26 mouse cellular contexts compared by ENCODE assay signal in the genomic region with DNA sequence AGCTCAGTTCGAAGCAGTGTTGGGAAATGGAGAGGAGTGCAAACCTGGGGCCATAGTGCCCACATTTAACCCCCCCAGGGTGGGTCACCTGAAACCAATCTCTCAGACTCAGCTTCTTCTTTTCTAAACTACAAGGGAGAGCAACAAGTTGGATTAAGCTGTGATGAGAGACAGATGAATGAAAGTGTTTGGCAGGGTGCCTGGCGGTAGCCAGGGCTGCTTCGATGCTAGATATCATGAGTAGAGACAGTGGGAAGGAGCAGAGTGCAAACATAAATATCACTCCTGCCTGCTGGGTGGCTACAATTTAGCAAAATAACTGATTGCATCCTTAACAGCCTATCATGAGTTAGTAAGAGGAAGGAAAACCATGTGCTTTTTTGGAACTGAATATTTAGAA.
DNase-seq lines count a peak whose midpoint lies in the region; ATAC-seq and TF ChIP-seq lines count a peak whose summit lies in the region.
"Had no signal": no experiment of that assay in that cellular context is flagged by ENCODE, and none has a peak within 500 bp of the region (broad histone marks: within the 10 kb centered on the region; RNA-seq: fewer than 3 reads in every experiment).

No protein-coding gene starts in this region.

- no peaks in the 10 kb centered on the region for H3K4me1 ChIP-seq in hindbrain, postnatal 0 days (ENCODE audit: insufficient read depth, low read length)
- H3K4me1 ChIP-seq in hindbrain, embryonic 13.5 days (replicated peaks): no peaks in the 10 kb centered on the region
- H3K4me1 ChIP-seq in lung, embryonic 14.5 days (ENCODE audit: insufficient read depth): no peaks in the 10 kb centered on the region
- H3K4me1 ChIP-seq in stomach, postnatal 0 days (replicated peaks; ENCODE audit: control insufficient read depth, insufficient read depth): no peaks in the 10 kb centered on the region
- H3K4me1 ChIP-seq: embryonic facial prominence, embryonic 15.5 days; heart, embryonic 10.5 days; heart, embryonic 13.5 days; hindbrain, embryonic 15.5 days; intestine, embryonic 15.5 days had no signal

- 61% methylated on average over 3 of the region's 3 CpGs for WGBS in hindbrain, postnatal 0 days
- 68% methylated on average over 3 of the region's 3 CpGs for WGBS in hindbrain, embryonic 13.5 days
- 61% methylated on average over 3 of the region's 3 CpGs for WGBS in lung, embryonic 14.5 days
- 40% methylated on average over 3 of the region's 3 CpGs for WGBS in stomach, postnatal 0 days

- H3K4me3 ChIP-seq in hindbrain, postnatal 0 days (ENCODE audit: low read length): no peak overlapping the region
- no peak overlapping the region for H3K4me3 ChIP-seq in hindbrain, embryonic 13.5 days
- no peak overlapping the region for H3K4me3 ChIP-seq in lung, embryonic 14.5 days (ENCODE audit: low read depth, low read length)
- no peak overlapping the region for H3K4me3 ChIP-seq in stomach, postnatal 0 days (ENCODE audit: low read depth, low read length)
- H3K4me3 ChIP-seq: embryonic facial prominence, embryonic 15.5 days; heart, adult 2 months; heart, embryonic 10.5 days; heart, embryonic 13.5 days; hindbrain, embryonic 15.5 days; intestine, embryonic 15.5 days had no signal

- no peak overlapping the region for H3K4me2 ChIP-seq in hindbrain, postnatal 0 days (ENCODE audit: low read depth, low read length)
- no peak overlapping the region for H3K4me2 ChIP-seq in hindbrain, embryonic 13.5 days
- no peak overlapping the region for H3K4me2 ChIP-seq in lung, embryonic 14.5 days
- no peak overlapping the region for H3K4me2 ChIP-seq in stomach, postnatal 0 days (replicated peaks; ENCODE audit: low read depth)
- H3K4me2 ChIP-seq: embryonic facial prominence, embryonic 15.5 days; heart, embryonic 13.5 days; hindbrain, embryonic 15.5 days; intestine, embryonic 15.5 days had no signal

- no peak for ATAC-seq in hindbrain, postnatal 0 days
- ATAC-seq in hindbrain, embryonic 13.5 days (ENCODE audit: low FRiP score): no peak
- no peak for ATAC-seq in lung, embryonic 14.5 days (ENCODE audit: insufficient read depth)
- no peak for ATAC-seq in stomach, postnatal 0 days (ENCODE audit: low FRiP score, low TSS enrichment)
- ATAC-seq: CD4-positive, CD25-positive, alpha-beta regulatory T cell, adult 4 months; forebrain, embryonic 16.5 days; intestine, embryonic 15.5 days had no signal

- H3K27ac ChIP-seq in hindbrain, postnatal 0 days: no peak overlapping the region
- H3K27ac ChIP-seq in hindbrain, embryonic 13.5 days: no peak overlapping the region
- H3K27ac ChIP-seq in lung, embryonic 14.5 days (ENCODE audit: low read depth): no peak overlapping the region
- no peak overlapping the region for H3K27ac ChIP-seq in stomach, postnatal 0 days (replicated peaks)
- H3K27ac ChIP-seq: embryonic facial prominence, embryonic 15.5 days; heart, adult 2 months; heart, embryonic 10.5 days; heart, embryonic 13.5 days; hindbrain, embryonic 15.5 days; intestine, embryonic 15.5 days had no signal

- H3K9me3 ChIP-seq in hindbrain, postnatal 0 days (ENCODE audit: low read length): peaks cover 2% of the 10 kb centered on the region; the same call in 1 of the 2 replicates
- H3K9me3 ChIP-seq in hindbrain, embryonic 13.5 days: no peaks in the 10 kb centered on the region
- no peaks in the 10 kb centered on the region for H3K9me3 ChIP-seq in lung, embryonic 14.5 days (ENCODE audit: low read depth, low read length)
- no peaks in the 10 kb centered on the region for H3K9me3 ChIP-seq in stomach, postnatal 0 days (ENCODE audit: control insufficient read depth, low read length)
- H3K9me3 ChIP-seq: embryonic facial prominence, embryonic 15.5 days; heart, embryonic 10.5 days; hindbrain, embryonic 15.5 days; intestine, embryonic 15.5 days had no signal

- no peak for TF ChIP-seq EP300 in stomach, postnatal 0 days (optimal IDR thresholded peaks at IDR 0.05)

- no peaks in the 10 kb centered on the region for H3K27me3 ChIP-seq in hindbrain, postnatal 0 days (ENCODE audit: insufficient read depth, low read length)
- no peaks in the 10 kb centered on the region for H3K27me3 ChIP-seq in hindbrain, embryonic 13.5 days
- H3K27me3 ChIP-seq in lung, embryonic 14.5 days (ENCODE audit: insufficient read depth, low read length): no peaks in the 10 kb centered on the region
- no peaks in the 10 kb centered on the region for H3K27me3 ChIP-seq in stomach, postnatal 0 days (ENCODE audit: control insufficient read depth, insufficient read depth, low read length)
- H3K27me3 ChIP-seq: embryonic facial prominence, embryonic 15.5 days; heart, embryonic 13.5 days; hindbrain, embryonic 15.5 days; intestine, embryonic 15.5 days had no signal

- H3K36me3 ChIP-seq in hindbrain, postnatal 0 days (ENCODE audit: insufficient read depth, low read length): no peaks in the 10 kb centered on the region
- no peaks in the 10 kb centered on the region for H3K36me3 ChIP-seq in hindbrain, embryonic 13.5 days
- no peaks in the 10 kb centered on the region for H3K36me3 ChIP-seq in lung, embryonic 14.5 days (ENCODE audit: insufficient read depth)
- no peaks in the 10 kb centered on the region for H3K36me3 ChIP-seq in stomach, postnatal 0 days (ENCODE audit: control insufficient read depth, insufficient read depth, low read length)
- H3K36me3 ChIP-seq: embryonic facial prominence, embryonic 15.5 days; heart, embryonic 10.5 days; heart, embryonic 13.5 days; hindbrain, embryonic 15.5 days; intestine, embryonic 15.5 days had no signal

- no peak overlapping the region for H3K9ac ChIP-seq in hindbrain, postnatal 0 days (replicated peaks; ENCODE audit: low read length)
- no peak overlapping the region for H3K9ac ChIP-seq in hindbrain, embryonic 13.5 days
- no peak overlapping the region for H3K9ac ChIP-seq in lung, embryonic 14.5 days
- no peak overlapping the region for H3K9ac ChIP-seq in stomach, postnatal 0 days (ENCODE audit: low read length)
- H3K9ac ChIP-seq: embryonic facial prominence, embryonic 15.5 days; heart, embryonic 13.5 days; hindbrain, embryonic 15.5 days; intestine, embryonic 15.5 days had no signal

- TF ChIP-seq CTCF in hindbrain, postnatal 0 days (IDR thresholded peaks at IDR 0.05; ENCODE audit: low read depth): no peak
- TF ChIP-seq CTCF in lung, embryonic 14.5 days (IDR thresholded peaks at IDR 0.05; ENCODE audit: low read depth): no peak
- TF ChIP-seq CTCF in brain, embryonic 14.5 days (IDR thresholded peaks at IDR 0.05; ENCODE audit: borderline replicate concordance, extremely low read depth, insufficient read depth, insufficient read length): no peak
- no peak for TF ChIP-seq CTCF in stomach, postnatal 0 days (IDR thresholded peaks at IDR 0.05; ENCODE audit: low read depth)

- TF ChIP-seq POLR2A in brain, embryonic 14.5 days (IDR thresholded peaks at IDR 0.05; ENCODE audit: borderline replicate concordance, extremely low read depth, insufficient read depth, insufficient read length, poor library complexity, severe bottlenecking): no peak

- peak; percentile 26 to 53 for DNase-seq in cerebellum, postnatal 14 days
- no peak for DNase-seq in cerebellum, adult 8-10 months
- DNase-seq in hindbrain, postnatal 0 days (ENCODE audit: low spot score): peak; percentile 23
- DNase-seq in lung, embryonic 14.5 days: peak; percentile 32
- DNase-seq in lung, postnatal 14 days: no peak
- peak; percentile 51 for DNase-seq in brain, embryonic 14.5 days (ENCODE audit: low read depth)
- no peak for DNase-seq in stomach, postnatal 0 days (ENCODE audit: low spot score)
- DNase-seq: adrenal gland, adult 2 months; adrenal gland, postnatal 36 days; cerebellum, adult 11-12 months; cerebellum, adult 9-10 months; cerebellum, postnatal 36 days; embryo, embryonic 11 days; gastrocnemius, postnatal 10 days; gastrocnemius, postnatal 36 days; heart, adult 2 months; heart, postnatal 14 days; heart, postnatal 4 days had no signal

Comparison
In these comparisons a context has a peak if more than half of its experiments do, and no peak if none do; other contexts are left out.
1. DNase-seq: peak in cerebellum, postnatal 14 days (2 of 2), hindbrain, postnatal 0 days (single experiment), lung, embryonic 14.5 days (single experiment) and brain, embryonic 14.5 days (single experiment); none in cerebellum, adult 8-10 months (single experiment), lung, postnatal 14 days (single experiment) and stomach, postnatal 0 days (single experiment).